Mouse (Mus musculus) C2C12 (cell line): ENCODE results near the gene Nipa1.

Source experiments
- CEBPB ChIP-seq: IDR thresholded peaks from one replicate; pipeline ENCODE4 v1.6.1; 2011; ENCODE audit warnings: low read depth, mild to moderate bottlenecking, control low read depth, moderate library complexity
- CTCF ChIP-seq: IDR thresholded peaks from one replicate; pipeline ENCODE4 v1.5.1; 2011; ENCODE audit not compliant: control insufficient read depth, insufficient read depth, insufficient read length
- FOSL1 ChIP-seq: IDR thresholded peaks from one replicate; pipeline ENCODE4 v1.8.0; 2011; ENCODE audit warnings: mild to moderate bottlenecking, low read length; ENCODE audit not compliant: poor library complexity, insufficient read depth, severe bottlenecking
- MYOD1 ChIP-seq: IDR thresholded peaks from one replicate; pipeline ENCODE4 v1.6.1; 2011; ENCODE audit warnings: low read depth; ENCODE audit not compliant: control insufficient read depth, insufficient read length
- USF1 ChIP-seq: IDR thresholded peaks from one replicate; pipeline ENCODE4 v1.6.1; 2011; ENCODE audit warnings: low read depth, mild to moderate bottlenecking, control low read depth, moderate library complexity

DNA sequence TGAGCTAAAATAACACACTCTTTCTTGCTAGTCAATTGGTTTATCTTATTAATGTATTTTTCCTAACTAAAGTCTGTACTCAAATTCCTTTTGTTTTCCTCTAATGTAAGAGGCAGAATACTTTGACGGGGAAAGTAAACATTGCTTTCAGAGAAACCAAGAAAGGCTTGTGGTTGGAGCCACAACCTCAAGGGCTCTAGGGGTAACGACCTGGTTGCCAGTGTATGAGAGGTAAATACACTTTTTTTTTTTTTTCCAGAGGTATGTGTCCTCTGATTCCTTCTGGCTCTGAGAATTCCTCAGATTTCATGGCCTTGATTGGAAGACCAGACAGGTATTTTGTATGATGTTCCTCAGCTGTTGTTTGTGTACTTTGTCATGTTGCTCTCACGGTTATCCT, 2.0 kb downstream of the Nipa1 start:
- no peak for TF ChIP-seq CTCF
- no peak for TF ChIP-seq CEBPB
- TF ChIP-seq USF1: no peak
- TF ChIP-seq FOSL1: no peak
- no peak for TF ChIP-seq MYOD1
